Mouse (Mus musculus): ENCODE results near the gene Nr6a1. TPM values are rescaled to one million over a fixed set of nuclear protein-coding genes. Genes with fewer than 3 reads are reported as not detected.

Nr6a1 gene
- total and polyA plus RNA-seq, 3 experiments, result 5.6 to 6.1 (median 5.8) TPM

- Histone ChIP-seq H3K9ac (ENCODE audit: insufficient read depth, low read depth) (no peak overlapping the region), H3K9me3 (replicated peaks; ENCODE audit: low read length) (no peaks in the 10 kb centered on the region), H3K4me1 (ENCODE audit: control insufficient read depth in 1 of 2, insufficient read depth in 2 of 2) (peaks cover 13 to 30% of the 10 kb centered on the region in 2 experiments; a peak in 3 of 4 replicates), H3K27ac (ENCODE audit: insufficient read depth, low read depth) (no peak overlapping the region), H3K4me2 (ENCODE audit: insufficient read depth, low read depth, poor library complexity, severe bottlenecking) (no peak overlapping the region), H3K4me3 (replicated peaks in 1 of 3; ENCODE audit: low read depth in 2 of 3, low read length in 2 of 3, poor library complexity in 1 of 3) (no peak overlapping the region), H3K79me2 (replicated peaks; ENCODE audit: control insufficient read depth, extremely low read depth, insufficient read depth, poor library complexity, severe bottlenecking) (no peaks in the 10 kb centered on the region), H3K27me3 (replicated peaks) (no peaks in the 10 kb centered on the region), H3K36me3 (replicated peaks in 1 of 2; ENCODE audit: control insufficient read depth in 1 of 2, insufficient read depth in 1 of 2, low read length in 1 of 2) (peaks cover 0 to 33% of the 10 kb centered on the region in 2 experiments)
- no peak for DNase-seq (ENCODE audit: extremely low read depth)
- TF ChIP-seq JUN (IDR thresholded peaks at IDR 0.05; ENCODE audit: insufficient read depth, low read depth, low read length), result no peak
- TF ChIP-seq BHLHE40 (IDR thresholded peaks at IDR 0.05; ENCODE audit: low read depth, low read length), result no peak
- TF ChIP-seq ZNF384 (IDR thresholded peaks at IDR 0.05; ENCODE audit: low read depth, low read length), result peak; percentile 83
- peak; percentile 65 for TF ChIP-seq RAD21 (IDR thresholded peaks at IDR 0.05; ENCODE audit: low read depth, low read length)
- TF ChIP-seq MAX (IDR thresholded peaks at IDR 0.05; ENCODE audit: low read length), result no peak
- TF ChIP-seq PAX5 (IDR thresholded peaks at IDR 0.05; ENCODE audit: low read length), result no peak
- no peak for TF ChIP-seq TCF12 (IDR thresholded peaks at IDR 0.05; ENCODE audit: low read depth, low read length)
- TF ChIP-seq USF2 (conservative IDR thresholded peaks at IDR 0.05; ENCODE audit: low read depth, low read length), result no peak
- TF ChIP-seq EP300 (IDR thresholded peaks at IDR 0.05; ENCODE audit: low read length), result no peak
- TF ChIP-seq POLR2AphosphoS2 (IDR thresholded peaks at IDR 0.05; ENCODE audit: low read depth, low read length), result no peak
- no peak for TF ChIP-seq MEF2A (IDR thresholded peaks at IDR 0.05; ENCODE audit: borderline replicate concordance, low read depth, low read length)
- no peak for TF ChIP-seq ETS1 (conservative IDR thresholded peaks at IDR 0.05; ENCODE audit: low read depth, low read length)
- TF ChIP-seq ZC3H11A (IDR thresholded peaks at IDR 0.05; ENCODE audit: low read depth, low read length), result no peak
- no peak for TF ChIP-seq JUND (conservative IDR thresholded peaks at IDR 0.05; ENCODE audit: low read depth, low read length)
- TF ChIP-seq ZKSCAN1 (IDR thresholded peaks at IDR 0.05; ENCODE audit: borderline replicate concordance, low read depth, low read length), result no peak
- no peak for TF ChIP-seq TBP (conservative IDR thresholded peaks at IDR 0.05; ENCODE audit: low read depth, low read length)
- no peak for TF ChIP-seq ELF1 (IDR thresholded peaks at IDR 0.05; ENCODE audit: low read depth, low read length)
- TF ChIP-seq SMC3 (IDR thresholded peaks at IDR 0.05; ENCODE audit: low read depth, low read length), result peak; percentile 44
- no peak for TF ChIP-seq CHD1 (IDR thresholded peaks at IDR 0.05; ENCODE audit: low read depth, low read length)
- TF ChIP-seq CTCF (conservative IDR thresholded peaks at IDR 0.05 in 1 of 2, IDR thresholded peaks at IDR 0.05 in 1 of 2; ENCODE audit: low read depth in 2 of 2, low read length in 2 of 2), result peak in 1 of 2 experiments; percentile 72; a peak in 2 of 4 replicates
- 0 out of 2 replicates have a peak, but pooled peaks have one; percentile 47 for TF ChIP-seq MAZ (IDR thresholded peaks at IDR 0.05; ENCODE audit: low read depth, low read length)
- TF ChIP-seq POLR2A (IDR thresholded peaks at IDR 0.05; ENCODE audit: low read depth, low read length), result no peak
- dilution Hi-C loops (cut with MboI; ENCODE audit: extremely low pct_ligation_motif_present, extremely low pct_unique_long_range_greater_than_20kb, low sequenced_read_pairs) (no loop called here), in situ Hi-C loops (cut with MboI; ENCODE audit: low pct_ligation_motif_present, low pct_unique_long_range_greater_than_20kb, low sequenced_read_pairs) (no loop called here)
Observed at GRCm38 (mm10) chr2:38944460-38945161, 17.1 kb upstream of the Nr6a1 start.
